Mouse (Mus musculus) layer of hippocampus, adult 11-12 months (tissue): ENCODE data around the gene Naa35.
A peak's percentile ranks its signal among the peaks of the same experiment; 100 is the strongest.
"Not testable (repeated sequence)": the region's sequence is repeated elsewhere in the genome, so short reads cannot be mapped to it uniquely, and the experiment has no call there.

Source experiments
- DNase-seq: peaks from one replicate; pipeline ENCODE4 v3.0.0; 2022; ENCODE audit warnings: low spot score

Naa35 gene

DNA sequence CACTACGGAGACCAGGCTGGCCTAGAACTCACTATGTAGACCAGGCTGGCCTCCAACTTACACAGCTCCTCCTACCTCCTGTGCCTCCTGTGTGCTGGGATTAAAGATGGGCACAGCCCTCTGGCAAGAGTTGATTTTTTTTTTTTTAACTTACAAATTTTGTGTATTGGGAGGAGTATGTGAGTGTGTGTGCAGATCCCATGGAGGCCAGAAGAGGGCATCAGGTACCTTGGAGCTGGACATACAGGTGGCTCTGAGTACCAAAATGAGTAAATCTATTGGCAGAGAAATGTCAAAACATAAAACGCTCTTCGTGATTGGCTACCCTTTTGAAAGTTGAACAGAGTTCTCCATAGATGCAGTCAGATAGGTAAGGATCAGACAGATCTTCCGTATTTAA lies 4.1 kb upstream of the Naa35 start:
- DNase-seq = no peak

DNA sequence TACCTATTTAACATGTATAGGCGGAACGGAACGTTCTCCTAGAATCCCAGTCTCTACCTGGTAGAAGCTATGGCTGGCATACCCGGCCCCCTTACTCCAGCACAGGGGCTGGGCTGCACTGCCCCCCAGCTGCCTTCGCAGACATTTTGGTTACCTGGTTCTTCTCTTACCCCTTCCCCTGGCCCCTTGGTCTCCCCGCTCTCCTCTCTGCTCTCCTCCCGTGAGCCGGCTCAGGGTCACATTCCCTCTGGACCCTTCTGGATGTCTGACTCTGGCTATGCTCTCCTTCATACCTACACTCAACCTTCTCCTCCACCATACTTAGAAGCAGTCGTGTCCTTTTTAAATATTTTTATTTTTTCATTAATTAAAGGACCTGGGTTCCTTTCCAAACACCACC lies 578 bp upstream of the Naa35 start:
- DNase-seq = peak; percentile 50

GRCm38 (mm10) chr13:59585648-59586005 lies 568 bp downstream of the Naa35 start:
- peak; percentile 24 for DNase-seq

DNA sequence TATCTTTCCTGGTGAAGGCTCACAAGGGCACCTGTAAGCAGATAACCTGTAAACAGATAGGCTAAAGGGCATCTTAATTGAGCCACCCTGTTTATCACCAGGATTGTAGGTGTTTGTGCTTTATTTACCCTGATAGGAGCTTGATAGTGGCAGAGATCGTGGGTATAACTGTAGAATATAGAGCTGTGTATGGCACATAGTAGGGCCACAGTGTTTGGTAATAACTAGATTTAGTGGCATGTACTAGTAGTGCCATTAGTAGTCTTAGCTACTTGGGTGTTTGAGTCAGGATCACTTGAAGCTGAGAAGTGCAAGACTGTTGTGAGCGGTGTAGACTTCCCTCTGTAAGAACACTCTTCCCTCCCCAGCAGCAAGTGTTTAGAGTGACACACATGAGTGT lies 2.1 kb downstream of the Naa35 start:
- DNase-seq = no peak

DNA sequence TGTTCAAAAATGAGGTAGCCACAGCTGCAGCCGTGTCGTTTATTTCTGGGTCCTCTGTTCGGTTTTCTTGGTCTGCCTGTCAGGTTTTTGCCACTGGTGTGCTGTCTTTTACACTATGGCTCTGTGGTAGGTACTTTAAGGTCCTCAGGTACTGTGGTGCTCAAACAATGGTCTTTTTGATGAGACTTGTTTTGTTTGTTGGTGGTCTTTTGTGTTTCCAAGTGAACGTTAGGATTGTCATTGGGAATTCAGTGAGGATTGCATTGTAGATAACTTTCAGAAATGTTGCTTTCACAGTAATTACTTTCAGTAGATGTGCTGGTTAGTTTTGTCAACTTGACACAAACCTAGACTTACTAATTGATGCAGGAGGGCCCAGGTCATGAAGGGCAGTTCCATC lies 4.6 kb downstream of the Naa35 start:
- DNase-seq = no peak

DNA sequence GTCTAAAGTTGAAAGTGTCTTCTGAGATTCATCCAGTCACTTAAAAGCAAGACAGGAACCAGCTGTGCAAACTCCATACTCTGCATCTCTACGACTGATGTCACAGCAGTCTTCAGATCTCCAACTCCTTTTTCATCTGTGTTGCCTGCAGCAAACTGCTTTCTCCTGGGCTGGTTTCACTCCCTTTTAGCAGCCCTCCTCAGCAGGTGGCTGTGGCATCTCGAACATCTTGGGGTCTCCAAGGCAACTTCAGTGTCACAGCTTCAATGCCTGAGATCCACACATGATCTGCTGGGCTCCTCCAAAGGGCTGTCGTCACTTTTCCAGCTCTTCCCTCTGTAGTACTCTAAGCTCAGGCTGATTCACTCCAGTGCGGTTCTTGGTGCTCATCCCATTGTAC lies 5.6 kb downstream of the Naa35 start:
- DNase-seq = no peak

DNA sequence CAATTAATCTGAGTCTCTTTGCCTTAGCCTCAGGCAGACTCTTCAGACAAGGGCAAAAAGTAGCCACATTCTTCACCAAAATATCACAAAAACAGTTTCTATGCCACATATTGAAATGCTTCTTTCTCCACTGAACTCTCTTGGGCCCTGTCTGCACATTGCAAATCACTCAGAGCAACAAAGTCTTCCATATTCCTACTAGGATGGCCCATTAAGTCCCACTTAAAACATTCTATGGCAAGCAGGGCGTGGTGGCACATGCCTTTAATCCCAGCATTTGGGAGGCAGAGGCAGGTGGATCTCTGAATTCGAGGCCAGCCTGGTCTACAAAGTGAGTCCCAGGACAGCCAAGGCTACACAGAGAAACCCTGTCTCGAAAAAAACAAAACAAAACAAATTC lies 7.0 kb downstream of the Naa35 start:
- not testable (repeated sequence) for DNase-seq

DNA sequence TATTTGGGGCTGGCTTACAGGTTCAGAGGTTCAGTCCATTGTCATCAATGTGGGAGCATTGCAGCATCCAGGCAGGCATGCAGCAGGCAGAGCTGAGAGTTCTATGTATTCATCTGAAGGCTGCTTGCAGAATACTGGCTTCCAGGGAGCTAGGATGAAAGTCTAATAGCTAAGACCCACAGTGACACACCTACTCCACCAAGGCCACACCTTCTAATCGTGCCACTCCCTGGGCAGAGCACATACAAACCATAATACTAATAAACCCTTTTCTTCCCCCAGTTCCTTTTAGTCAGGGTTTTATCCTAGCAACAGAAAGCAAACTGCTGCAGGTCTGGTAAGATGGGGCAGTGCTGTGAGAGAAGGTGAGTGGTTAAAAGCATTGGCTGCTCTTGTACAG lies 7.6 kb downstream of the Naa35 start:
- DNase-seq = no peak

GRCm38 (mm10) chr13:59603096-59603495 lies 18.0 kb downstream of the Naa35 start:
- DNase-seq = no peak

GRCm38 (mm10) chr13:59604511-59604910 lies 19.5 kb downstream of the Naa35 start:
- DNase-seq = no peak

GRCm38 (mm10) chr13:59605221-59605922 lies 20.3 kb downstream of the Naa35 start:
- DNase-seq = no peak

DNA sequence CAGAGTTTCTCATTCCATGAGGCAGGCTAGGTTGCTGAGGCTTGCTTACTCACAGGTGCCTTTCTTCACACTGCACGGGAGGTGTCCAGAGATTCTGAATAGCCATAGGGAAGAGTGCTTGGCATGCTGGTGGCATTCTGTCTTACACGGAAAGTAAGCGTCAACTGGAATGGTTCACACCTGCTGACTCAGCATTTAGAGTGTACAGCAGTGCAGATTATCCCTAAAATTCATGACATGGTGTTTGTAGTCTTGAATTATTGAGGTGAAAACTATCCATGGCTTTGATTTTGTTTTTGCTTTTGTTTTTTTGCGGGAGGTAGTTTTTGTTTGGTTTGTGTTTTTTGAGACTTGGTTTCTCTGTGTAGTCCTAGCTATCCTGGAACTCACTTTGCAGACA lies 24.8 kb downstream of the Naa35 start:
- no peak for DNase-seq

- DNase-seq = no peak
Measured at GRCm38 (mm10) chr13:59610437-59610836, 25.4 kb downstream of the Naa35 start.

DNA sequence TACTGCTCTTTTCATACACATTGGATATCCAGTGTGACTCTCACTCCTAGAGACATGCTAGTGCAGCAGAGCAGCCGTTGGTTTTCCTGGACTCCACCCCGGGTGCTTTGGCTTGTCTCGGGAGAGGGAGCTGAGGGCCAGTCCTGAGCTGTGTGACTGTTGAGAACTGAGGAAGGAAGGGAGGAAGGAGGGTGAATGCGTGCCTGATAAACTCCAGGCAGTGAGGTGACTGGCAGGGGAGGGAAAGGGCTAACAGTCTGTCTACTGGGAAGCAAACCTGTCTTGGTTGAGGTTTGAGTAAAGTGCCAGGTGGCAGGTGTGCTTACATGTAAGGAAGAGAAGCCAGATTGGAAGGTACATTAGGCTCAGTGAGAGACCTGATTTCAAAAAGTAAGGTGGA lies 28.8 kb downstream of the Naa35 start:
- no peak for DNase-seq

- no peak for DNase-seq
Measured at GRCm38 (mm10) chr13:59615152-59615551, 30.1 kb downstream of the Naa35 start.

DNA sequence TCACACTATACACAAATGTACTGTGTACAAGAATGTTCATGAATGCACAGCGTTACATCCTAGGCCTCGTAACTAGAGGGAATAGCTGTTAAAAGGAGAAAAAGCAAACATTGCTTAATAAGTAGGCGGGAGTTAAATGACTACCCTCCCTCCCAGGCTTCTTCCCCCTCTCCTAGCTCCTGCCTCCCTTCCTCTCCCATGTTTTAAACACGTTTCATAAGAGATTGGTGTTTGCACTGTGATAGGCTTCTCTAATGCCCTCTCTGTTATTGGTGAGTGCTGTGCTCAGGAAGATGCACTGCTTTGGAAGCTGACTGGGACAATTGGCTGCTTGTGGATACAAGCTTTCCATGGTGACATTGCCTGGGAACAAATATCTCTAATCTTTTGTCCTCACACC lies 30.5 kb downstream of the Naa35 start:
- DNase-seq = no peak

- DNase-seq = no peak
Measured at GRCm38 (mm10) chr13:59618463-59618862, 33.4 kb downstream of the Naa35 start.

DNA sequence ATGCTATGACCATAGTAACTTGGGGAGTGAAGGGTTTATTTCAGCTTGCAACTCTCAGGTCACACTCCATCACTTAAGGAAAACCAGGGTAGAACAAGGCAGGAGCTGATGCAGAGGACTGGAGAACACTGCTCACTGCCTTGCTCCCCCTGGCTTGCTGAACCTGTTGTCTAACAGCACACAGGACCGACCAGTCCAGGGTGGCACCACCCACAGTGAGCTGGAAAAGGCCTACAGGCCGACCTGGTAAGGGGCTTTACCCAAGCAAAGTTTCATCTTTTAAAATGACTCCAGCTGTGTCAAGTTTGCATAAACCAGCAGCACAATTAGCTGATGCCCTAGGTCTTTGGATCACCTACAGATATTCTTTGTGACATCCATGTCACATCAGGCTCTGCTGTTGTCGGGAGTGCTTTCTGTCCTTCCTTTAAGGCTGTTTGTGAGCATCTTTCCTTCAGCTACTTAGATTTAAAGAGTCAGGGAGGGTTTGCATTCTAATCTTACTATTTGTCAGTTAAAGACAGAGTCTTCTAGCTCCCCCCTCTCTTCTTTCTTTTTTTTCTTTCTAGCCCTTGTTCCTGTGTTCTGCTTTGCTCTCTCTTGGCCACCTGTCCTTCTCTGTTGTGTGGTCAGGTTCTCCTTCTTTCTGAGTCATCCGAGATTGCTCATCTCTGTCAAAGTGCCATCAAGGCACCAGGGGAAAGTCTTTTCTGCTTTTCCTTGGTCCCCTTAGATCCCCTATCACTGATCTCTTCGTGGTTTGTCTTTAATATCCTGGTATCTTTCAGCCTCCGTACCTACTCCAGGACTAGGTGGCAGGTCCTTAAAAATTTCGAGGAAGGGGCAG lies 36.8 kb downstream of the Naa35 start:
- DNase-seq = no peak

DNA sequence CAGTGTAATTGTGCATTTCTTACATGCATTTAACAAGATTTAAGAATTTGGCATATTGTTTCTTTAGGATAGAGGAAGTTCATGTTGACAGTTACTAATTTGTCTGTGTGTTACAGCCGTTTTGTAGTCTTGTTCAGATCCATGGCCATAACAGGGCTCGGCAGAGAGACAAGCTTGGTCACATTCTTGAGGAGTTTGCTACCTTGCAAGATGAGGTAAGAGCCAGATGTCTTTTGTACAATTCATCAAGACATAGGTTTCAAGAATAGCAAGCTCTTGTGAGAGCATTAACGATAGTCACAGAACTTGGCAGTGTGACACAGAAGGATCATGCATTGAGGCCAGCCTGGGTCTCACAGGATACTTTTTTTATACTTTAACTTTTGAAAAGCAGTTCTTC lies 39.3 kb downstream of the Naa35 start:
- DNase-seq = no peak

GRCm38 (mm10) chr13:59624903-59625302 lies 39.8 kb downstream of the Naa35 start:
- peak; percentile 60 for DNase-seq

- no peak for DNase-seq
Measured at GRCm38 (mm10) chr13:59626739-59627138, 41.7 kb downstream of the Naa35 start.

DNA sequence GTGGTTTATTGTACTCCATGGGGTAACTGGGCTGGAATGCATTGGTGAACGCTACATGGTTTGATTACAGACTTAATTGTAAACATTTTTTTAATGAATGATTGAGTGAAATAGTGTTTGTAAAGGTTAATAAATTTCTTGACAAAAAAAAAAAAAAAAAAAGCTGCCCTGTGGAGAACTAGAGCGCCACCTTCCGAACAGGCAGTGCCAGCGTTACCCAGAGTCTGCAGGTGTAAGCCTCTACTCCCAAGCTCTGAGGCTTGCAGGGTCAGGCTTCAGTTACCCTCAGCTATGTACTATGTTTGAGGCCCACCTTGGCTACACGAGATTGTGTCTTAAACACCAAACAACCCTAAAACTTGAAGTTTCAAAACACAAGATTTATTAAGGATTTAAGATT lies 49.6 kb downstream of the Naa35 start:
- DNase-seq = no peak

DNA sequence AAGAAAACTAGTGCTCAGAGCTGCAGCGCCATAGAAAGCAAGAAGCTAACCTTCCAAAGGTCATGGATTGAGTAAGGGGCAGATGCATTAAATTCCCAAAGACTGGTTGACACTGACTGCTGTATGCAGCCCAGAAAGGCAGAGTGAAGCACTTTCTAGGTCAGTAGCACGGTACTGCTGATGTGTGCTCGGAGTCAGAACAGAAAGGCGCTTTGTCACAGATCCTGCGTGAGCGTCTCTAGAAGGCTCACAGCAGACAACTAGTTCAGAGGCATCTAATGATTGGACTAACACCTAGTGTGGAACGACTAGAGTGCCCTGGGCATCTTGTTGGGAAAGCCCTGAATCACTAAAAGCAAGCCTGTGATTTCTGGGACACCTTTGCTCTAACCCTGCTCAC lies 52.7 kb downstream of the Naa35 start:
- DNase-seq = no peak
